Mouse (Mus musculus): Measurements from ENCODE around the gene Cdkl4.

- TF ChIP-seq CTCF (IDR thresholded peaks at IDR 0.05; ENCODE audit: control insufficient read depth, insufficient read depth, low read length), result no peak
- TF ChIP-seq POLR2A (IDR thresholded peaks at IDR 0.05; ENCODE audit: borderline replicate concordance, control insufficient read depth, low read depth, low read length), result no peak
Measured at GRCm38 (mm10) chr17:80509494-80510458, 67.8 kb downstream of the Cdkl4 start.
